Mouse (Mus musculus) limb, embryonic 14.5 days (tissue): Measurements from ENCODE around the gene Bbs9. TPM values are rescaled to one million over a fixed set of nuclear protein-coding genes. Genes with fewer than 3 reads are reported as not detected.

Experiments
- ATAC-seq: fragments of 200-750 bp; cut with Nextera tagmentation; 2 replicates; pipeline ENCODE4 v1.8.0; 2017; ENCODE audit warnings: low read depth, moderate number of reproducible peaks, moderate TSS enrichment; ENCODE audit not compliant: low FRiP score
- DNase-seq: peaks from one replicate; pipeline ENCODE4 v3.0.0-alpha.2; 2015; ENCODE audit warnings: low spot score
- H3K27ac ChIP-seq: fragments of 300-500 bp; sonication (generic); replicated peaks from 2 replicates; pipeline ENCODE4 v1.5.1; 2014; ENCODE audit warnings: low read depth, mild to moderate bottlenecking, low read length, moderate library complexity, mixed read lengths
- H3K27me3 ChIP-seq: fragments of 300-500 bp; sonication (generic); 2 replicates; pipeline ENCODE4 v1.6.1; 2014; ENCODE audit warnings: low read length, mixed read lengths; ENCODE audit not compliant: control insufficient read depth, insufficient read depth
- H3K36me3 ChIP-seq: fragments of 300-500 bp; sonication (generic); 2 replicates; pipeline ENCODE4 v1.6.1; 2014; ENCODE audit warnings: mild to moderate bottlenecking, low read length, moderate library complexity, mixed read lengths; ENCODE audit not compliant: control insufficient read depth, insufficient read depth
- H3K4me1 ChIP-seq: fragments of 300-500 bp; sonication (generic); 2 replicates; pipeline ENCODE4 v1.6.1; 2014; ENCODE audit warnings: antibody characterized with exemption, low read length, mixed read lengths; ENCODE audit not compliant: control insufficient read depth, insufficient read depth
- H3K4me2 ChIP-seq: fragments of 300-500 bp; sonication (generic); replicated peaks from 2 replicates; pipeline ENCODE4 v1.6.1; 2014; ENCODE audit warnings: low read depth, mild to moderate bottlenecking, low read length, moderate library complexity; ENCODE audit not compliant: severe bottlenecking
- H3K4me3 ChIP-seq: fragments of 300-500 bp; sonication (generic); replicated peaks from 2 replicates; pipeline ENCODE4 v1.5.1; 2014; ENCODE audit warnings: low read length
- H3K9ac ChIP-seq: fragments of 300-500 bp; sonication (generic); 2 replicates; pipeline ENCODE4 v1.6.1; 2014; ENCODE audit warnings: mild to moderate bottlenecking, low read depth, low read length, moderate library complexity; ENCODE audit not compliant: severe bottlenecking
- H3K9me3 ChIP-seq: fragments of 300-500 bp; sonication (generic); 2 replicates; pipeline ENCODE4 v1.6.1; 2016; ENCODE audit warnings: low read length; ENCODE audit not compliant: control insufficient read depth
- POLR2A ChIP-seq: fragments of 200-500 bp; IDR thresholded peaks from 2 replicates; pipeline ENCODE4 v1.8.0; 2012; ENCODE audit warnings: inconsistent platforms, mild to moderate bottlenecking, moderate library complexity, borderline replicate concordance; ENCODE audit not compliant: insufficient read depth, insufficient read length; ENCODE audit errors: extremely low read depth
- WGBS: fragments of 180-500 bp; shearing (Covaris S2); extraction: QIAGEN DNeasy Blood & Tissue Kit; methylation state at CpG from one replicate; pipeline ENCODE4 v1.1.7; 2014; 5-methylcytosine and 5-hydroxymethylcytosine counted together
- polyA plus RNA-seq, 2 experiments: library from polyadenylated mRNA; depleted of rRNA in 1 of 2; stranded (reverse) in 1 of 2; unstranded in 1 of 2; fragments of >200 nt; fragmentation: Nextera tagmentation in 1 of 2; extraction: Ambion mirVana in 1 of 2; gene quantifications; 2 replicates each; pipeline versions ENCODE4 v1.2.1 to v1.2.3; 2012 to 2014

The Bbs9 gene
- polyA plus RNA-seq, 2 experiments = 12.7 to 15.7 TPM

DNA sequence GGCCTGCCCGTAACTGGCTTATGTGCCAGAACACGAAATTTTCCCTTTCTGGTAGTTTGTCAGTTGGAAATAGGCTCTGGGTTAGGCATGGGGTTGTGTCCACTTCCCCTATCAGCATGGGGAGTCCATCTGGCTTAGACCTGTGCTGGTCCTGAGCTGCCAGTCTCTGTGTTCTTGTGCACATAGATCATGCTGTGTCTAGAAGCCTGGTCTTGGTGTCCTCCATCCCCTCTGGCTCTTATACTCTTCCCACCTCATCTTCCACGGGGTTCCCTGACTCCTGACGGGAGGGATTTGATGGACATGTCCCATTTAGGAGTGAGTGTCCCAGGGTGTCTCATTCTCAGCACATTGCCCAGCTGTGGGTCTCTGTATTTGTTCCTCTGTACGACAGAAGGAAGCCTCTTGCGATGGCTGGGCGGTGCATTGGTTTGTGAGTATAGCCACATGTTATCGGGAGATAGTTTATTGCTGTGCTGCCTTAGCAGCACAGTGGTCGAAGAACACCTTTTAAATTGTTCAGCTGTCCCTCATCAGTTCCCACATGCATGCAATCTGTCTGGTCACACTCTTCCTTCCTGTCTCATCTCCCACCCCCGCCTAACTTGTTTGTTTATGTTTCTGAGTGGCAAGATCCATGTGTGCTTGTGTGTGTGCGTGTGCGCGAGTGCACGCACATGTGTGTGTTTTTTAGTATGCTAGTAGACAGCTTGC, 101.1 kb downstream of the Bbs9 start:
- no peak for ATAC-seq
- H3K36me3 ChIP-seq = no peaks in the 10 kb centered on the region
- 0 out of 2 replicates have a peak, but pooled peaks cover 5% of the 10 kb centered on the region for H3K4me1 ChIP-seq
- no peaks in the 10 kb centered on the region for H3K9me3 ChIP-seq
- no peak overlapping the region for H3K4me3 ChIP-seq
- H3K9ac ChIP-seq = no peak overlapping the region
- H3K27me3 ChIP-seq = no peaks in the 10 kb centered on the region
- no peak for DNase-seq
- 82% methylated on average over 14 of the region's 14 CpGs for WGBS
- no peak overlapping the region for H3K27ac ChIP-seq
- no peak overlapping the region for H3K4me2 ChIP-seq
- TF ChIP-seq POLR2A = no peak

DNA sequence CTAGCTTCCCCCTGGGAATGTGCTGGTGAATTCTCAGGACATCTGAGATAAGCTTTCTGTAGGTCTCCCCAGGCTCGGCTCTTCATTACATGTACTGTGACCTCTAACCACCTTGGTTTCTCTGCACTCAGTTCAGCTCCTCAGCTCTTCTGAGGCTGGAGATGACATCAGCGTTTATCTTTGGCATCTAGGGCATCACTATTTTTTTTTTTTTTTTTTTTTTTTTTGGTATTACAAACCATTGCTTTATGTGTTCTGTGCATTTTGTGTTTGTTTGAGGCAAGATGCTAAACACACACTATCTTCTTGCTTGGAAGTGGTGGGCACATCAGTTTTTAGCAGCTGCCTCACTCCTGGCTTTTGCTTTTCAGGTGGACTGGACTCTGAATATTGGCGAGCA, 102.8 kb downstream of the Bbs9 start:
- no peaks in the 10 kb centered on the region for H3K36me3 ChIP-seq
- no peak overlapping the region for H3K4me3 ChIP-seq
- H3K9ac ChIP-seq = no peak overlapping the region
- H3K4me2 ChIP-seq = no peak overlapping the region
- H3K27ac ChIP-seq = no peak overlapping the region
- ATAC-seq (no peak), DNase-seq (no peak)
- H3K4me1 ChIP-seq = 0 out of 2 replicates have a peak, but pooled peaks cover 5% of the 10 kb centered on the region
- TF ChIP-seq POLR2A = no peak
- no peaks in the 10 kb centered on the region for H3K9me3 ChIP-seq
- H3K27me3 ChIP-seq = no peaks in the 10 kb centered on the region
- 93% methylated on average over 3 of the region's 3 CpGs for WGBS

DNA sequence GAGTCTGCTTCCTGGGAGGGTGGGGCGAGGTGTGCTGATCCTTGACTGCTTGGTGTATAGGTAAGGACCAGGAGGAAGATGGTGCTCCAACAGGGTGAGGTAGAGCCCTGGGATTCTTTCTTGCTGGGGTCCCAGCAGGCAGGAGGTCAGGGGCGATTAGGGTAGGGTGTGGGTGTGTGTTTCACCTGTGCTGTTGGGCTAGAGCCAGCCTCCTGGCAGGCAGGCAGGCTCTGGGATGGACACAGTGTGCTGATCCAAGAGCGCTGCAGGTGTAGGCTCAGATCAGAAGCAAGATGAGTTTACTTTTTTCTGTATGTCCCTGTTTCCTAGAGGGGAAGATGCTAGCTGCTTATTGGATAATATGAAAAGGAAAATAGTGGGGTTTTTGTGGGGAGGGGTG, 108.7 kb downstream of the Bbs9 start:
- no peaks in the 10 kb centered on the region for H3K27me3 ChIP-seq
- H3K36me3 ChIP-seq = no peaks in the 10 kb centered on the region
- H3K4me2 ChIP-seq = no peak overlapping the region
- H3K9ac ChIP-seq = no peak overlapping the region
- H3K4me1 ChIP-seq = 0 out of 2 replicates have a peak, but pooled peaks cover 5% of the 10 kb centered on the region
- no peak for DNase-seq
- TF ChIP-seq POLR2A = no peak
- no peak overlapping the region for H3K4me3 ChIP-seq
- ATAC-seq = no peak
- H3K9me3 ChIP-seq = no peaks in the 10 kb centered on the region
- WGBS = 94% methylated on average over 3 of the region's 3 CpGs
- no peak overlapping the region for H3K27ac ChIP-seq

DNA sequence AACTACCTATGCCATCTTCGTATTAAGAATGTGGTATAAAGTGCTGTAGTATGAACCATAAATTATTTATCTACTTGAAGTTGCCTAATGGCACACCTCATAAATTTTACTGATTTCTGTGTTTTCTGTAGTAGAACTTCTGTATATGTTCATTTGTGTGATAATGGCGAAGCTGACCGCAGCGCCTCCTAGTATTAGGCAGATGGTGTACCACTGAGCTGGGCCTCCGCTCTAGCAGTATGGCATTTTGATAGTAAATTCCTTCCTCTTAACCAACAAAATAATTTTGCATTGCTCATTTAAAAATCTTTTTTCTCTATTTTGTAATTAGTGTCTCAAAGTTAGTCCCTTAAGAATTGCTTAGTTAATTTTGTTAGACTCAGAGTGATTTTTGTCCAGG, 117.5 kb downstream of the Bbs9 start:
- Histone ChIP-seq H3K36me3 (no peaks in the 10 kb centered on the region), H3K27me3 (no peaks in the 10 kb centered on the region), H3K9me3 (no peaks in the 10 kb centered on the region), H3K4me2 (no peak overlapping the region), H3K4me1 (no peaks in the 10 kb centered on the region), H3K27ac (no peak overlapping the region), H3K9ac (no peak overlapping the region), H3K4me3 (no peak overlapping the region)
- WGBS = 88% methylated on average over 5 of the region's 5 CpGs
- no peak for ATAC-seq
- no peak for DNase-seq
- TF ChIP-seq POLR2A = no peak

DNA sequence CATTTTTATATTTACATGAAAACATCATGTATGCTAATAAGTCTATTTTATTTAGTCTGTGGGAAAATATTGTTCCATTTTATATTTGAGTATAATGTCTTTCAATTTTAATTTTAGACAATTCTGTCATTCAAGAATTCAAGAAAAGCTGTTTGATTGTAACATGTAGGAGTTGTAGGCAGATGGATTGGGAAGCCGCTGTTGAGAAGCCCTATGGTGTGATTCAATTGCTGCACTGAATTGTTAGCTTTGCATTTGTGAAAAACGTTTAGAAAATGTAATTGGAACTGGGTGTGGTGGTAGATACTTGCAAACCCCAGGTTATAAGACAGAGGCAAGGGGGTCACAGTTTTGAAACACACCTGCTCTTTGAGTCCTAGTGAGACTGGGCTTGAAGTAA, 121.1 kb downstream of the Bbs9 start:
- Histone ChIP-seq H3K27ac (no peak overlapping the region), H3K36me3 (no peaks in the 10 kb centered on the region), H3K4me1 (no peaks in the 10 kb centered on the region), H3K9ac (no peak overlapping the region), H3K4me2 (no peak overlapping the region), H3K9me3 (no peaks in the 10 kb centered on the region), H3K27me3 (no peaks in the 10 kb centered on the region), H3K4me3 (no peak overlapping the region)
- no peak for ATAC-seq
- WGBS = 57% methylated on average over 2 of the region's 2 CpGs
- TF ChIP-seq POLR2A = no peak
- DNase-seq = no peak
